Mouse (Mus musculus) layer of hippocampus, postnatal 25 days (tissue): ENCODE data around the gene Adcy1. TPM values are rescaled to one million over a fixed set of nuclear protein-coding genes. Genes with fewer than 3 reads are reported as not detected.

Experiments
- DNase-seq, 2 experiments: peaks; one replicate each; pipeline ENCODE4 v3.0.0; 2022; ENCODE audit warnings: mixed read lengths in 2 of 2, low spot score in 1 of 2; ENCODE audit errors: extremely low spot score in 1 of 2
- total RNA-seq, 2 experiments: library from RNA; stranded (reverse); gene quantifications; 2 replicates each; pipeline ENCODE4 v1.2.3; 2021

The Adcy1 gene
- 100 to 1,000 TPM; 303 to 367 TPM for total RNA-seq

GRCm38 (mm10) chr11:7063001-7063584, at the start of gene Adcy1:
Adcy1 (plus strand) TSS chr11:7063489.
- peak; percentile 51 to 61 for DNase-seq

GRCm38 (mm10) chr11:7016907-7017306, 46.4 kb upstream of the Adcy1 start:
- peak in 1 of 2 experiments; percentile 24 for DNase-seq

- DNase-seq = no peak
These were observed 45.2 kb upstream of the Adcy1 start for GRCm38 (mm10) chr11:7018078-7018477.

- DNase-seq = no peak
These were observed 44.2 kb upstream of the Adcy1 start for GRCm38 (mm10) chr11:7019006-7019525.

- DNase-seq = no peak
These were observed 30.2 kb upstream of the Adcy1 start for GRCm38 (mm10) chr11:7033063-7033462.

GRCm38 (mm10) chr11:7039722-7040121, 23.6 kb upstream of the Adcy1 start:
- DNase-seq = no peak

GRCm38 (mm10) chr11:7040801-7041200, 22.5 kb upstream of the Adcy1 start:
- DNase-seq = no peak

- no peak for DNase-seq
These were observed 16.1 kb upstream of the Adcy1 start for GRCm38 (mm10) chr11:7047176-7047575.

GRCm38 (mm10) chr11:7047584-7047983, 15.7 kb upstream of the Adcy1 start:
- no peak for DNase-seq

- DNase-seq = no peak
These were observed 9.6 kb upstream of the Adcy1 start for GRCm38 (mm10) chr11:7053710-7054109.

GRCm38 (mm10) chr11:7054662-7055265, 8.5 kb upstream of the Adcy1 start:
- no peak for DNase-seq

- DNase-seq = no peak
These were observed 7.8 kb upstream of the Adcy1 start for GRCm38 (mm10) chr11:7055455-7056017.

GRCm38 (mm10) chr11:7056121-7056520, 7.2 kb upstream of the Adcy1 start:
- no peak for DNase-seq

- no peak for DNase-seq
These were observed 5.5 kb upstream of the Adcy1 start for GRCm38 (mm10) chr11:7057781-7058180.

- DNase-seq = no peak
These were observed 1.3 kb upstream of the Adcy1 start for GRCm38 (mm10) chr11:7061961-7062360.

- no peak for DNase-seq
These were observed 723 bp upstream of the Adcy1 start for GRCm38 (mm10) chr11:7062566-7062965.

GRCm38 (mm10) chr11:7063681-7064267, 485 bp downstream of the Adcy1 start:
- peak in 1 of 2 experiments; percentile 51 for DNase-seq

GRCm38 (mm10) chr11:7064484-7065185, 1.3 kb downstream of the Adcy1 start:
- DNase-seq = no peak

- no peak for DNase-seq
These were observed 2.1 kb downstream of the Adcy1 start for GRCm38 (mm10) chr11:7065388-7065787.

GRCm38 (mm10) chr11:7065876-7066275, 2.6 kb downstream of the Adcy1 start:
- DNase-seq = no peak

- no peak for DNase-seq
These were observed 4.0 kb downstream of the Adcy1 start for GRCm38 (mm10) chr11:7067263-7067662.
